Mouse (Mus musculus) G1E (cell line): ENCODE measurements at regions not wholly inside any gene's neighbourhood (a gene's known extent, or its start where the extent isn't known, plus 50 kb on each side); places are given as distances from the start of the nearest gene placed in this dataset.

Experiments used
- CTCF ChIP-seq: IDR thresholded peaks from 2 replicates; pipeline ENCODE4 v1.5.1; 2012; ENCODE audit warnings: low read depth, low read length, inconsistent platforms, mixed read lengths
- GATA2 ChIP-seq: IDR thresholded peaks from 2 replicates; pipeline ENCODE4 v1.6.1; 2012; ENCODE audit warnings: low read depth, low read length, inconsistent platforms, borderline replicate concordance
- TAL1 ChIP-seq: conservative IDR thresholded peaks from 2 replicates; pipeline ENCODE4 v1.6.1; 2012; ENCODE audit warnings: low read depth, low read length, inconsistent platforms, mixed read lengths

DNA sequence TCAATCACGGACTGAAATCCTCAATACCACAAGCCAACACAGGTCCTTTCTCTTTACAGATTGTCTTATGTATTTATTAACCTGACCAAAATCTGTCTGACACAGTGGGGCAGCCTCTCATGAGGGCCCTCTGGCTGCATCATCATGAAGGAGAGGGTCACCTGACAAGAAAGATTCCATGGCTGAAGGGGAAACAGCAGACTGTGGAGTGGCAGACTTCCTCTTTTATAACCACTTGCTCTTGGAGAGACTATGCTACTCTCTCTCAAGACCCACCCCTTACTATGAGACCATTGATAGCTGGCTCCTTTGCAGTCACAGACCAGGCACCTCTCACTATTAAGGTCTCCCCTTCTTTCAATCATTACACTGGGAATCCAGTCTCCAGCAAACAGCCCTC, 133.1 kb downstream of the Rap2a start:
- TF ChIP-seq CTCF (no peak), GATA2 (no peak), TAL1 (no peak)
